Comparison of ENCODE assay signal across 1 mouse cellular context in the genomic region with DNA sequence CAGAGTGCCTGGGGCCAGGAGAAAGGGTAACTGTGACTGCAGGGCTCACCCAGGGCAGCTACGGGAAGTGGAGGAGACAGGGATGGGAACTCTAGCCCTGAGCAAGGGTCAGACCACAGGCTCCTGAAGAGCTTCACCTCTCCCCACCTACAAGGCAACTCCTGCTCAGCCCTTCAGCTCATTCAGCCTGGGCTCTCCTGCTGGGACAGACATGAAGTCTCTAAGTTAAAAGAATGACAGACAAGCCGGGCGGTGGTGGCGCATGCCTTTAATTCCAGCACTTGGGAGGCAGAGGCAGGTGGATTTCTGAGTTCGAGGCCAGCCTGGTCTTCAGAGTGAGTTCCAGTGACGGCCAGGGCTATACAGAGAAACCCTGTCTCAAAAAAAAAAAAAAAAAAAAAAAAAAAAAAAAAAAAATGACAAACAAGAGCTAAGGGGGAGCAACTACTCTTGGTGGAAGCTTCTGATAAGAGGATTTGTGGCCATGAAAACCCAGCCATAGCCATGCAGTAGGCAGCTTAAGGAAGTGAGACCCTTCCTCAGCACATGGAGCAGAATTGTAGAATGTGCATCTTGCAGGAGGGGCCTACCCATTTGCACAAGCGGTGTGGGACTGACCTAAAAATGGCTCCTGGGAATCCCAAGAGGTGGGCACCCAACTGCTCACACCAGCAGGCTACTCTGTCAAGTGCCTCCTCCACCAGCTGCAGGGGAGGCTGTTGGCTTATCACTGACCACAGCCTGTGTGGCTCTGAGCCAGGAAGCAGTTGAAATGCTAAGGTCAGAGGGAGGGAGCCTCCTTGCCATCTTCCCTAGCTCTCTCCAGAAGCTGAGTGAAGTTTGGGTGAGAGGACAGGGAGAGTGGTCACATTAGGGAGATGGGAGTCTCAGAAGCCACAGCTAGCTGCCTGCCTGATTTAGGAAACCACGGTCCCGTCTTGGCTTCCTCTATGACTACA.
TF ChIP-seq lines count a peak whose summit lies in the region.

No protein-coding gene starts in this region.

TF ChIP-seq in myocyte, 11 proteins besides CTCF, POLR2A, EP300 and RAD21 (continued from another document):
- TF ChIP-seq E2F4 (IDR thresholded peaks at IDR 0.05; ENCODE audit: insufficient read depth) (no peak), REST (IDR thresholded peaks at IDR 0.05; ENCODE audit: insufficient read depth, insufficient read length) (no peak), TCF12 (IDR thresholded peaks at IDR 0.05; ENCODE audit: insufficient read depth, poor library complexity, severe bottlenecking) (peak; percentile 43)
